ENCODE assay signal across 8 mouse cellular contexts in genomic region chr16:55894536-55894892, GRCm38 (mm10). TPM values are rescaled to one million over a fixed set of nuclear protein-coding genes. Genes with fewer than 3 reads are reported as not detected.
DNase-seq lines count a peak whose midpoint lies in the region; ATAC-seq and TF ChIP-seq lines count a peak whose summit lies in the region.

No protein-coding gene starts in this region.

- DNase-seq in B cell, adult 2 months = peak; percentile 16 to 25
- peak; percentile 40 for DNase-seq in c-Kit-positive CD71-positive TER-119-negative erythroid progenitor cells, embryonic 14.5 days (ENCODE audit: low read depth)
- no peak for DNase-seq in liver, postnatal 0 days
- no peak for DNase-seq in frontal cortex, postnatal 14 days (ENCODE audit: low spot score in 2 of 2)

- H3K4me3 ChIP-seq in erythroblast, embryonic 14.5 days (replicated peaks) = peak overlapping the region; percentile 87
- peak overlapping the region; percentile 81 for H3K4me3 ChIP-seq in hindbrain, embryonic 15.5 days
- H3K4me3 ChIP-seq in liver, postnatal 0 days (ENCODE audit: low read depth, low read length) = peak overlapping the region; percentile 81
- peak overlapping the region; percentile 76 for H3K4me3 ChIP-seq in neural tube, embryonic 14.5 days (ENCODE audit: low read depth, low read length)

- peak overlapping the region; percentile 82 for H3K4me2 ChIP-seq in hindbrain, embryonic 15.5 days
- peak overlapping the region; percentile 89 for H3K4me2 ChIP-seq in liver, postnatal 0 days (ENCODE audit: low read depth, low read length)
- H3K4me2 ChIP-seq in neural tube, embryonic 14.5 days (ENCODE audit: low read depth, low read length) = peak overlapping the region; percentile 53

- peak overlapping the region; percentile 85 for H3K27ac ChIP-seq in hindbrain, embryonic 15.5 days (replicated peaks)
- H3K27ac ChIP-seq in liver, postnatal 0 days (ENCODE audit: low read depth) = peak overlapping the region; percentile 90; the same call in 1 of the 2 replicates
- peak overlapping the region; percentile 79 for H3K27ac ChIP-seq in neural tube, embryonic 14.5 days (ENCODE audit: low read depth, low read length)

- no peaks in the 10 kb centered on the region for H3K27me3 ChIP-seq in erythroblast, embryonic 14.5 days (ENCODE audit: control insufficient read depth)
- H3K27me3 ChIP-seq in hindbrain, embryonic 15.5 days = no peaks in the 10 kb centered on the region
- no peaks in the 10 kb centered on the region for H3K27me3 ChIP-seq in liver, postnatal 0 days (ENCODE audit: insufficient read depth, low read length)
- no peaks in the 10 kb centered on the region for H3K27me3 ChIP-seq in neural tube, embryonic 14.5 days (ENCODE audit: control insufficient read depth, insufficient read depth, low read length)

- H3K36me3 ChIP-seq in erythroblast, embryonic 14.5 days (ENCODE audit: control insufficient read depth) = peaks cover 7% of the 10 kb centered on the region
- H3K36me3 ChIP-seq in hindbrain, embryonic 15.5 days = peaks cover 3% of the 10 kb centered on the region; the same call in 1 of the 2 replicates
- no peaks in the 10 kb centered on the region for H3K36me3 ChIP-seq in liver, postnatal 0 days (replicated peaks; ENCODE audit: insufficient read depth, low read length)
- no peaks in the 10 kb centered on the region for H3K36me3 ChIP-seq in neural tube, embryonic 14.5 days (ENCODE audit: control insufficient read depth, insufficient read depth, low read length)

- H3K9me3 ChIP-seq in erythroblast, embryonic 14.5 days (ENCODE audit: control insufficient read depth, low read length) = no peaks in the 10 kb centered on the region
- no peaks in the 10 kb centered on the region for H3K9me3 ChIP-seq in hindbrain, embryonic 15.5 days
- no peaks in the 10 kb centered on the region for H3K9me3 ChIP-seq in liver, postnatal 0 days (ENCODE audit: low read length)
- no peaks in the 10 kb centered on the region for H3K9me3 ChIP-seq in neural tube, embryonic 14.5 days (ENCODE audit: control insufficient read depth, low read length)

- ATAC-seq in erythroblast, adult 5-6 weeks (replicated peaks; ENCODE audit: low FRiP score, poor library complexity, severe bottlenecking) = no peak
- no peak for ATAC-seq in hindbrain, embryonic 15.5 days (ENCODE audit: low FRiP score, low read depth)
- peak; percentile 11 for ATAC-seq in liver, postnatal 0 days
- no peak for ATAC-seq in neural tube, embryonic 14.5 days (ENCODE audit: low read depth)

- TF ChIP-seq EP300 in liver, postnatal 0 days (IDR thresholded peaks at IDR 0.05; ENCODE audit: low read depth) = no peak

- no peak for TF ChIP-seq CTCF in liver, postnatal 0 days (IDR thresholded peaks at IDR 0.05; ENCODE audit: low read depth)

- WGBS in hindbrain, embryonic 15.5 days = 0% methylated on average over 4 of the region's 4 CpGs
- 0% methylated on average over 4 of the region's 4 CpGs for WGBS in liver, postnatal 0 days (ENCODE audit: insufficient replicate concordance)
- 0% methylated on average over 4 of the region's 4 CpGs for WGBS in neural tube, embryonic 14.5 days

- H3K9ac ChIP-seq in hindbrain, embryonic 15.5 days = peak overlapping the region; percentile 78
- peak overlapping the region; percentile 72 for H3K9ac ChIP-seq in liver, postnatal 0 days (replicated peaks)
- H3K9ac ChIP-seq in neural tube, embryonic 14.5 days (replicated peaks; ENCODE audit: low read depth, low read length) = peak overlapping the region; percentile 89

- peaks cover 54% of the 10 kb centered on the region for H3K4me1 ChIP-seq in erythroblast, embryonic 14.5 days (ENCODE audit: control insufficient read depth)
- H3K4me1 ChIP-seq in hindbrain, embryonic 15.5 days (replicated peaks) = peaks cover 22% of the 10 kb centered on the region
- peaks cover 30% of the 10 kb centered on the region for H3K4me1 ChIP-seq in liver, postnatal 0 days (ENCODE audit: insufficient read depth)
- no peaks in the 10 kb centered on the region; the same call in 1 of the 2 replicates for H3K4me1 ChIP-seq in neural tube, embryonic 14.5 days (ENCODE audit: control insufficient read depth, insufficient read depth, low read length)

RNA-seq across cellular contexts. Expression of gene Nxpe3, which starts 0.6 kb away (rescaled TPM):
- polyA plus RNA-seq in erythroblast, embryonic 14.5 days (2012) = 0.03 TPM in 1 of 2 replicates, not detected in the other
- total RNA-seq in erythroblast, adult 5-6 weeks (2015; ENCODE audit: low replicate concordance) = 1.0 and 1.3 TPM in 2 replicates
- total RNA-seq in erythroblast, adult 5-6 weeks (2017; ENCODE audit: low replicate concordance) = 0.77 and 0.84 TPM in 2 replicates
- 1.3 and 1.4 TPM in 2 replicates for polyA plus RNA-seq in hindbrain, embryonic 15.5 days (2015; fragmentation: Nextera tagmentation; extraction: Ambion mirVana)
- 0.22 and 0.31 TPM in 2 replicates for polyA plus RNA-seq in liver, postnatal 0 days (2015; fragmentation: Nextera tagmentation; extraction: Ambion mirVana)
- 1.3 TPM in 2 replicates for polyA plus RNA-seq in neural tube, embryonic 14.5 days (2014; fragmentation: Nextera tagmentation; extraction: Ambion mirVana)

RNA-seq across cellular contexts. Expression of gene Cep97, which starts 40.1 kb away (rescaled TPM):
- 0.25 and 0.26 TPM in 2 replicates for polyA plus RNA-seq in erythroblast, embryonic 14.5 days (2012)
- total RNA-seq in erythroblast, adult 5-6 weeks (2015; ENCODE audit: low replicate concordance) = 2.5 and 8.2 TPM in 2 replicates
- 1.5 and 2.2 TPM in 2 replicates for total RNA-seq in erythroblast, adult 5-6 weeks (2017; ENCODE audit: low replicate concordance)
- polyA plus RNA-seq in hindbrain, embryonic 15.5 days (2015; fragmentation: Nextera tagmentation; extraction: Ambion mirVana) = 11.7 and 12.2 TPM in 2 replicates
- polyA plus RNA-seq in liver, postnatal 0 days (2015; fragmentation: Nextera tagmentation; extraction: Ambion mirVana) = 2.4 and 2.7 TPM in 2 replicates
- 18.4 and 18.9 TPM in 2 replicates for polyA plus RNA-seq in neural tube, embryonic 14.5 days (2014; fragmentation: Nextera tagmentation; extraction: Ambion mirVana)

RNA-seq across cellular contexts. Expression of gene Nfkbiz, which starts 55.8 kb away (rescaled TPM):
- 0.04 and 0.09 TPM in 2 replicates for polyA plus RNA-seq in erythroblast, embryonic 14.5 days (2012)
- total RNA-seq in erythroblast, adult 5-6 weeks (2015; ENCODE audit: low replicate concordance) = 6.0 and 8.4 TPM in 2 replicates
- total RNA-seq in erythroblast, adult 5-6 weeks (2017; ENCODE audit: low replicate concordance) = 2.6 and 5.3 TPM in 2 replicates
- 1.7 and 1.8 TPM in 2 replicates for polyA plus RNA-seq in hindbrain, embryonic 15.5 days (2015; fragmentation: Nextera tagmentation; extraction: Ambion mirVana)
- polyA plus RNA-seq in liver, postnatal 0 days (2015; fragmentation: Nextera tagmentation; extraction: Ambion mirVana) = 2.7 and 3.2 TPM in 2 replicates
- 1.8 and 2.2 TPM in 2 replicates for polyA plus RNA-seq in neural tube, embryonic 14.5 days (2014; fragmentation: Nextera tagmentation; extraction: Ambion mirVana)

Comparison
In these comparisons a context has a peak if more than half of its experiments do, and no peak if none do; other contexts are left out.
1. DNase-seq: peak in B cell, adult 2 months (2 of 2) and c-Kit-positive CD71-positive TER-119-negative erythroid progenitor cells, embryonic 14.5 days (single experiment); none in liver, postnatal 0 days (single experiment) and frontal cortex, postnatal 14 days (0 of 2).
2. Peak in every context shown above with its lines, with median percentiles within 50 percentile points of each other: H3K4me3 ChIP-seq, H3K27ac ChIP-seq, H3K4me2 ChIP-seq and H3K9ac ChIP-seq.